Mouse (Mus musculus) lung, adult 2 months (tissue): ENCODE data around the gene Cd80.

Experiments used
- CTCF ChIP-seq: fragments of 200-500 bp; IDR thresholded peaks from 2 replicates; pipeline ENCODE4 v1.5.1; 2011; ENCODE audit warnings: mild to moderate bottlenecking, low read length, control low read depth; ENCODE audit not compliant: insufficient read depth
- POLR2A ChIP-seq: fragments of 200-500 bp; IDR thresholded peaks from 2 replicates; pipeline ENCODE4 v1.6.1; 2011; ENCODE audit warnings: low read depth, mild to moderate bottlenecking, control low read depth, low read length, borderline replicate concordance; ENCODE audit errors: extremely low read depth

- TF ChIP-seq POLR2A, result no peak
- no peak for TF ChIP-seq CTCF
Measured at GRCm38 (mm10) chr16:38468706-38469018, 13.3 kb downstream of the Cd80 start.
